Mouse (Mus musculus): ENCODE measurements around the gene Ifne.

GRCm38 (mm10) chr4:88867366-88867925, 12.6 kb downstream of the Ifne start:
- peak; percentile 97 for TF ChIP-seq CTCF (conservative IDR thresholded peaks at IDR 0.05; ENCODE audit: insufficient read depth, insufficient read length, low read depth, low read length)
- no peak for TF ChIP-seq POLR2A (IDR thresholded peaks at IDR 0.05; ENCODE audit: low read depth, low read length)
